Mouse (Mus musculus) ES-E14 (cell line): ENCODE measurements around the gene Nrtn.

Source experiments
- CHD2 ChIP-seq: IDR thresholded peaks from 2 replicates; pipeline ENCODE4 v1.6.1; 2014; ENCODE audit warnings: mild to moderate bottlenecking, low read depth, low read length, inconsistent platforms
- HCFC1 ChIP-seq: IDR thresholded peaks from 2 replicates; pipeline ENCODE4 v1.6.1; 2012; ENCODE audit warnings: low read length, inconsistent platforms, borderline replicate concordance; ENCODE audit not compliant: insufficient read depth
- MAFK ChIP-seq: IDR thresholded peaks from 2 replicates; pipeline ENCODE4 v1.6.1; 2014; ENCODE audit warnings: mild to moderate bottlenecking, low read depth, low read length, inconsistent platforms; ENCODE audit not compliant: insufficient read depth
- ZC3H11A ChIP-seq: IDR thresholded peaks from 2 replicates; pipeline ENCODE4 v1.6.1; 2012; ENCODE audit warnings: low read depth, mild to moderate bottlenecking, inconsistent platforms, low read length, borderline replicate concordance
- ZNF384 ChIP-seq: IDR thresholded peaks from 2 replicates; pipeline ENCODE4 v1.6.1; 2012; ENCODE audit warnings: low read depth, low read length, inconsistent platforms

GRCm38 (mm10) chr17:56799276-56799675 is 41.9 kb upstream of the Nrtn start:
- TF ChIP-seq ZNF384 (no peak), CHD2 (no peak), MAFK (no peak), HCFC1 (no peak), ZC3H11A (no peak)
